Mouse (Mus musculus) liver, embryonic 12.5 days (tissue): Measurements from ENCODE around the gene Exd2. TPM values are rescaled to one million over a fixed set of nuclear protein-coding genes. Genes with fewer than 3 reads are reported as not detected.

Experiments
- ATAC-seq: fragments of 200-750 bp; cut with Nextera tagmentation; 2 replicates; pipeline ENCODE4 v1.8.0; 2017; ENCODE audit warnings: moderate number of reproducible peaks, mild to moderate bottlenecking, moderate library complexity
- H3K27ac ChIP-seq: fragments of 300-500 bp; sonication (generic); 2 replicates; pipeline ENCODE4 v1.5.1; 2016; ENCODE audit warnings: mild to moderate bottlenecking
- H3K27me3 ChIP-seq: fragments of 300-500 bp; sonication (generic); replicated peaks from 2 replicates; pipeline ENCODE4 v1.6.1; 2016; ENCODE audit warnings: mild to moderate bottlenecking, moderate library complexity
- H3K36me3 ChIP-seq: fragments of 300-500 bp; sonication (generic); 2 replicates; pipeline ENCODE4 v1.6.1; 2016; ENCODE audit warnings: mild to moderate bottlenecking, moderate library complexity
- H3K4me1 ChIP-seq: fragments of 300-500 bp; sonication (generic); 2 replicates; pipeline ENCODE4 v1.6.1; 2016
- H3K4me2 ChIP-seq: fragments of 300-500 bp; sonication (generic); 2 replicates; pipeline ENCODE4 v1.6.1; 2016; ENCODE audit warnings: mild to moderate bottlenecking, moderate library complexity
- H3K4me3 ChIP-seq: fragments of 300-500 bp; sonication (generic); 2 replicates; pipeline ENCODE4 v1.5.1; 2016; ENCODE audit warnings: mild to moderate bottlenecking, moderate library complexity
- H3K9ac ChIP-seq: fragments of 300-500 bp; sonication (generic); 2 replicates; pipeline ENCODE4 v1.6.1; 2016; ENCODE audit warnings: mild to moderate bottlenecking, moderate library complexity
- H3K9me3 ChIP-seq: fragments of 300-500 bp; sonication (generic); replicated peaks from 2 replicates; pipeline ENCODE4 v1.6.1; 2016; ENCODE audit warnings: mild to moderate bottlenecking, moderate library complexity
- WGBS: fragments of 180-500 bp; shearing (Covaris S2); methylation state at CpG from one replicate; pipeline ENCODE4 v1.1.7; 2016; ENCODE audit not compliant: insufficient replicate concordance; 5-methylcytosine and 5-hydroxymethylcytosine counted together
- polyA plus RNA-seq: library from polyadenylated mRNA; unstranded; fragments of >200 nt; fragmentation: Nextera tagmentation; extraction: Ambion mirVana; gene quantifications from 2 replicates; pipeline ENCODE4 v1.2.1, GENCODE M21; 2016

Exd2 gene
- polyA plus RNA-seq, 1 experiment from 2014 or later: 10.6 TPM

GRCm38 (mm10) chr12:80500506-80500905 lies 37.6 kb downstream of the Exd2 start:
- WGBS: 35% methylated on average over 1 of the region's 1 CpGs
- H3K27ac ChIP-seq: no peak overlapping the region
- no peak overlapping the region for H3K4me2 ChIP-seq
- no peaks in the 10 kb centered on the region for H3K4me1 ChIP-seq
- no peaks in the 10 kb centered on the region for H3K36me3 ChIP-seq
- no peak for ATAC-seq
- H3K4me3 ChIP-seq: no peak overlapping the region
- no peaks in the 10 kb centered on the region for H3K27me3 ChIP-seq
- H3K9me3 ChIP-seq: no peaks in the 10 kb centered on the region
- no peak overlapping the region for H3K9ac ChIP-seq

GRCm38 (mm10) chr12:80504718-80505117 lies 41.8 kb downstream of the Exd2 start:
- no peak for ATAC-seq
- no peak overlapping the region for H3K4me2 ChIP-seq
- no peak overlapping the region for H3K27ac ChIP-seq
- WGBS: 65% methylated on average over 5 of the region's 5 CpGs
- H3K4me3 ChIP-seq: no peak overlapping the region
- H3K27me3 ChIP-seq: peaks cover 5% of the 10 kb centered on the region; the same call in 1 of the 2 replicates
- no peaks in the 10 kb centered on the region for H3K9me3 ChIP-seq
- no peak overlapping the region for H3K9ac ChIP-seq
- no peaks in the 10 kb centered on the region for H3K4me1 ChIP-seq
- no peaks in the 10 kb centered on the region for H3K36me3 ChIP-seq

- Histone ChIP-seq H3K4me3 (no peak overlapping the region), H3K36me3 (no peaks in the 10 kb centered on the region), H3K9me3 (no peaks in the 10 kb centered on the region), H3K4me1 (no peaks in the 10 kb centered on the region), H3K4me2 (no peak overlapping the region), H3K9ac (no peak overlapping the region), H3K27ac (no peak overlapping the region), H3K27me3 (peaks cover 10% of the 10 kb centered on the region; the same call in 1 of the 2 replicates)
- 49% methylated on average over 14 of the region's 14 CpGs for WGBS
- ATAC-seq: no peak
Measured at GRCm38 (mm10) chr12:80507041-80507745, 44.3 kb downstream of the Exd2 start.

GRCm38 (mm10) chr12:80517977-80518376 lies 55.1 kb downstream of the Exd2 start, which contains the start of gene Galnt16:
Gene Galnt16, plus strand, starts transcription at chr12:80518277.
- peak within 1 kb of the TSS; percentile 61 for H3K4me2 ChIP-seq
- peak within 1 kb of the TSS; percentile 46 for H3K4me3 ChIP-seq
- 3% methylated on average over 14 of the region's 14 CpGs for WGBS
- H3K9me3 ChIP-seq: no peaks in the 10 kb centered on the region
- no peaks in the 10 kb centered on the region for H3K36me3 ChIP-seq
- ATAC-seq: no peak
- H3K9ac ChIP-seq: no peak within 1 kb of the TSS
- no peak within 1 kb of the TSS for H3K27ac ChIP-seq
- H3K27me3 ChIP-seq: peaks cover 94% of the 10 kb centered on the region
- 0 out of 2 replicates have a peak, but pooled peaks cover 6% of the 10 kb centered on the region for H3K4me1 ChIP-seq

GRCm38 (mm10) chr12:80518393-80518756 lies 55.5 kb downstream of the Exd2 start:
- 0 out of 2 replicates have a peak, but pooled peaks cover 6% of the 10 kb centered on the region for H3K4me1 ChIP-seq
- H3K36me3 ChIP-seq: no peaks in the 10 kb centered on the region
- no peaks in the 10 kb centered on the region for H3K9me3 ChIP-seq
- WGBS: under 1% methylated on average over 25 of the region's 25 CpGs
- peak overlapping the region; percentile 46 for H3K4me3 ChIP-seq
- H3K9ac ChIP-seq: no peak overlapping the region
- no peak overlapping the region for H3K27ac ChIP-seq
- ATAC-seq: no peak
- H3K27me3 ChIP-seq: peaks cover 98% of the 10 kb centered on the region
- H3K4me2 ChIP-seq: peak overlapping the region; percentile 61

- H3K27me3 ChIP-seq: peaks cover 99% of the 10 kb centered on the region
- under 1% methylated on average over 87 of the region's 90 CpGs for WGBS
- peak overlapping the region; percentile 61 for H3K4me2 ChIP-seq
- no peaks in the 10 kb centered on the region for H3K9me3 ChIP-seq
- 0 out of 2 replicates have a peak, but pooled peaks cover 6% of the 10 kb centered on the region for H3K4me1 ChIP-seq
- H3K9ac ChIP-seq: no peak overlapping the region
- no peak overlapping the region for H3K27ac ChIP-seq
- no peak for ATAC-seq
- no peaks in the 10 kb centered on the region for H3K36me3 ChIP-seq
- peak overlapping the region; percentile 46 for H3K4me3 ChIP-seq
Measured at GRCm38 (mm10) chr12:80518757-80519620, 56.1 kb downstream of the Exd2 start.

- Histone ChIP-seq H3K9ac (no peak overlapping the region), H3K4me3 (peak overlapping the region; percentile 46), H3K4me2 (peak overlapping the region; percentile 61), H3K4me1 (0 out of 2 replicates have a peak, but pooled peaks cover 6% of the 10 kb centered on the region), H3K27me3 (peaks cover 98% of the 10 kb centered on the region), H3K36me3 (no peaks in the 10 kb centered on the region), H3K9me3 (no peaks in the 10 kb centered on the region), H3K27ac (no peak overlapping the region)
- WGBS: 3% methylated on average over 43 of the region's 43 CpGs
- ATAC-seq: no peak
Measured at GRCm38 (mm10) chr12:80519621-80520332, 56.9 kb downstream of the Exd2 start.

GRCm38 (mm10) chr12:80522006-80522405 lies 59.1 kb downstream of the Exd2 start:
- Histone ChIP-seq H3K27ac (no peak overlapping the region), H3K4me3 (no peak overlapping the region), H3K4me2 (no peak overlapping the region), H3K36me3 (no peaks in the 10 kb centered on the region), H3K4me1 (0 out of 2 replicates have a peak, but pooled peaks cover 6% of the 10 kb centered on the region), H3K27me3 (peaks cover 95% of the 10 kb centered on the region), H3K9ac (no peak overlapping the region), H3K9me3 (no peaks in the 10 kb centered on the region)
- WGBS: 44% methylated on average over 3 of the region's 3 CpGs
- ATAC-seq: no peak

GRCm38 (mm10) chr12:80524276-80524921 lies 61.5 kb downstream of the Exd2 start:
- peaks cover 84% of the 10 kb centered on the region for H3K27me3 ChIP-seq
- no peak overlapping the region for H3K9ac ChIP-seq
- no peak overlapping the region for H3K27ac ChIP-seq
- no peaks in the 10 kb centered on the region for H3K9me3 ChIP-seq
- H3K4me1 ChIP-seq: no peaks in the 10 kb centered on the region
- H3K4me3 ChIP-seq: no peak overlapping the region
- no peak overlapping the region for H3K4me2 ChIP-seq
- WGBS: 27% methylated on average over 12 of the region's 12 CpGs
- no peak for ATAC-seq
- no peaks in the 10 kb centered on the region for H3K36me3 ChIP-seq

- Histone ChIP-seq H3K4me2 (no peak overlapping the region), H3K9me3 (no peaks in the 10 kb centered on the region), H3K36me3 (no peaks in the 10 kb centered on the region), H3K27me3 (peaks cover 73% of the 10 kb centered on the region), H3K4me3 (no peak overlapping the region), H3K9ac (no peak overlapping the region), H3K27ac (no peak overlapping the region), H3K4me1 (no peaks in the 10 kb centered on the region)
- 20% methylated on average over 7 of the region's 7 CpGs for WGBS
- ATAC-seq: no peak
Measured at GRCm38 (mm10) chr12:80525513-80525912, 62.6 kb downstream of the Exd2 start.

- ATAC-seq: no peak
- H3K27me3 ChIP-seq: peaks cover 63% of the 10 kb centered on the region
- H3K36me3 ChIP-seq: no peaks in the 10 kb centered on the region
- WGBS: 52% methylated on average over 2 of the region's 2 CpGs
- no peak overlapping the region for H3K27ac ChIP-seq
- no peak overlapping the region for H3K9ac ChIP-seq
- H3K4me1 ChIP-seq: peaks cover 4% of the 10 kb centered on the region
- no peak overlapping the region for H3K4me3 ChIP-seq
- H3K9me3 ChIP-seq: no peaks in the 10 kb centered on the region
- no peak overlapping the region for H3K4me2 ChIP-seq
Measured at GRCm38 (mm10) chr12:80526511-80526910, 63.6 kb downstream of the Exd2 start.
